Comparison of ENCODE assay signal across 8 mouse cellular contexts in genomic region chr4:132352739-132353138, GRCm38 (mm10). TPM values are rescaled to one million over a fixed set of nuclear protein-coding genes. Genes with fewer than 3 reads are reported as not detected.
DNase-seq lines count a peak whose midpoint lies in the region; ATAC-seq and TF ChIP-seq lines count a peak whose summit lies in the region.

No protein-coding gene starts in this region.

- peak; percentile 22 for DNase-seq in gastrocnemius, postnatal 10 days
- no peak for DNase-seq in gastrocnemius, postnatal 14 days
- DNase-seq in MEL (ENCODE audit: low read depth, low spot score), result no peak
- DNase-seq in kidney, adult 2 months, result peak; percentile 34
- DNase-seq in lung, postnatal 14 days, result peak; percentile 27
- no peak for DNase-seq in urinary bladder, postnatal 4 days (ENCODE audit: low spot score in 2 of 2)
- DNase-seq in right cerebral cortex, postnatal 4 days, result no peak

- H3K36me3 ChIP-seq in MEL (ENCODE audit: control insufficient read depth in 1 of 2, insufficient read depth in 2 of 2, low read length in 2 of 2), result peaks cover 3 to 12% of the 10 kb centered on the region in 2 experiments; a peak in 3 of 4 replicates
- H3K36me3 ChIP-seq in forebrain, embryonic 15.5 days, result peaks cover 6% of the 10 kb centered on the region; the same call in 1 of the 2 replicates
- H3K36me3 ChIP-seq in kidney, adult 2 months (ENCODE audit: control insufficient read depth, insufficient read depth, low read length), result peaks cover 3% of the 10 kb centered on the region; the same call in 1 of the 2 replicates

- no peak for TF ChIP-seq POLR2A in MEL (IDR thresholded peaks at IDR 0.05; ENCODE audit: control insufficient read depth in 1 of 2, insufficient read depth in 1 of 2, low read depth in 1 of 2, low read length in 2 of 2, poor library complexity in 1 of 2)
- no peak for TF ChIP-seq POLR2A in kidney, adult 2 months (IDR thresholded peaks at IDR 0.05; ENCODE audit: low read depth, low read length)

- under 1% methylated on average over 14 of the region's 14 CpGs for WGBS in forebrain, embryonic 15.5 days
- WGBS in kidney, adult 2 months, result under 1% methylated on average over 14 of the region's 14 CpGs

- H3K79me2 ChIP-seq in MEL (ENCODE audit: control insufficient read depth, insufficient read depth, low read length, poor library complexity), result peaks cover 27% of the 10 kb centered on the region

- H3K4me2 ChIP-seq in forebrain, embryonic 15.5 days (replicated peaks), result peak overlapping the region; percentile 94

- peak overlapping the region; percentile 72 to 81 for H3K4me3 ChIP-seq in MEL (ENCODE audit: control insufficient read depth in 1 of 2, insufficient read depth in 1 of 2, low read depth in 2 of 2, low read length in 2 of 2)
- H3K4me3 ChIP-seq in forebrain, embryonic 15.5 days, result peak overlapping the region; percentile 92
- H3K4me3 ChIP-seq in kidney, adult 2 months (ENCODE audit: insufficient read depth, low read depth, low read length), result peak overlapping the region; percentile 73

- peak overlapping the region; percentile 97 for H3K9ac ChIP-seq in MEL (ENCODE audit: control insufficient read depth, low read depth, low read length, poor library complexity, severe bottlenecking)
- peak overlapping the region; percentile 94 for H3K9ac ChIP-seq in forebrain, embryonic 15.5 days (replicated peaks)

- no peaks in the 10 kb centered on the region for H3K9me3 ChIP-seq in MEL (replicated peaks; ENCODE audit: insufficient read depth, low read length)
- H3K9me3 ChIP-seq in forebrain, embryonic 15.5 days, result no peaks in the 10 kb centered on the region

- no peak for TF ChIP-seq RAD21 in MEL (IDR thresholded peaks at IDR 0.05; ENCODE audit: low read depth, low read length)

- intact Hi-C loops in gastrocnemius, postnatal 14 days (cut with DNase I; ENCODE audit: low total_unique reads), result no loop called here

- peak overlapping the region; percentile 90 for H3K27ac ChIP-seq in MEL (ENCODE audit: control insufficient read depth, low read depth, low read length)
- peak overlapping the region; percentile 92 for H3K27ac ChIP-seq in forebrain, embryonic 15.5 days (replicated peaks)
- H3K27ac ChIP-seq in kidney, adult 2 months (ENCODE audit: insufficient read depth, low read depth, low read length), result peak overlapping the region; percentile 81

- no peak for ATAC-seq in forebrain, embryonic 15.5 days (replicated peaks)

- no peaks in the 10 kb centered on the region for H3K27me3 ChIP-seq in MEL (ENCODE audit: control insufficient read depth in 1 of 2, insufficient read depth in 2 of 2, low read length in 2 of 2)
- H3K27me3 ChIP-seq in forebrain, embryonic 15.5 days, result no peaks in the 10 kb centered on the region
- H3K27me3 ChIP-seq in kidney, adult 2 months (replicated peaks; ENCODE audit: control insufficient read depth, insufficient read depth, low read length), result no peaks in the 10 kb centered on the region

- H3K4me1 ChIP-seq in MEL (ENCODE audit: control insufficient read depth in 1 of 2, insufficient read depth in 2 of 2, low read length in 2 of 2), result peaks cover 0 to 9% of the 10 kb centered on the region in 2 experiments; a peak in 2 of 4 replicates
- H3K4me1 ChIP-seq in forebrain, embryonic 15.5 days, result peaks cover 18% of the 10 kb centered on the region
- H3K4me1 ChIP-seq in kidney, adult 2 months (ENCODE audit: control insufficient read depth, insufficient read depth, low read length), result peaks cover 2% of the 10 kb centered on the region; the same call in 1 of the 2 replicates

- TF ChIP-seq CTCF in MEL (IDR thresholded peaks at IDR 0.05 in 2 of 3, conservative IDR thresholded peaks at IDR 0.05 in 1 of 3; ENCODE audit: control insufficient read depth in 1 of 3, insufficient read depth in 1 of 3, low read depth in 2 of 3, low read length in 3 of 3, poor library complexity in 1 of 3, severe bottlenecking in 1 of 3), result no peak
- no peak for TF ChIP-seq CTCF in kidney, adult 2 months (conservative IDR thresholded peaks at IDR 0.05; ENCODE audit: insufficient read depth, insufficient read length, low read depth, low read length)

- no peak for TF ChIP-seq EP300 in MEL (IDR thresholded peaks at IDR 0.05; ENCODE audit: low read depth in 1 of 2, low read length in 2 of 2)

TF ChIP-seq in MEL, 35 proteins besides CTCF, POLR2A, EP300 and RAD21:
- no peak for TF ChIP-seq SMC3 (IDR thresholded peaks at IDR 0.05; ENCODE audit: low read depth, low read length)
- no peak for TF ChIP-seq ELF1 (IDR thresholded peaks at IDR 0.05; ENCODE audit: low read depth, low read length)
- no peak for TF ChIP-seq CHD2 (IDR thresholded peaks at IDR 0.05; ENCODE audit: low read length)
- TF ChIP-seq USF1 (IDR thresholded peaks at IDR 0.05; ENCODE audit: low read depth, low read length), result no peak
- TF ChIP-seq TCF12 (IDR thresholded peaks at IDR 0.05; ENCODE audit: low read depth, low read length), result no peak

RNA-seq across cellular contexts. Expression of gene Rcc1, which starts 0.7 kb away (rescaled TPM):
- 10 to 100 TPM; 13.4 to 18.6 TPM for total RNA-seq in gastrocnemius, postnatal 10 days (2021)
- 1 to 10 TPM; 7.5 to 9.1 TPM for total RNA-seq in gastrocnemius, postnatal 14 days (2021)
- 137 and 147 TPM in 2 replicates for total RNA-seq in MEL (2012; rRNA removed)
- polyA plus RNA-seq in MEL (2012; ENCODE audit: insufficient read depth in 1 of 2, insufficient read length in 2 of 2, low read depth in 1 of 2, low replicate concordance in 2 of 2, missing spikeins in 1 of 2), result 100 to 1,000 TPM in 1 of 2 experiments, 10 to 100 TPM in 1; 83.6 to 186 TPM
- polyA plus RNA-seq in forebrain, embryonic 15.5 days (2015; fragmentation: Nextera tagmentation; extraction: Ambion mirVana), result 53.3 and 55.1 TPM in 2 replicates
- 9.4 and 10.1 TPM in 2 replicates for polyA plus RNA-seq in kidney, adult 2 months (2012; rRNA removed)

RNA-seq across cellular contexts. Expression of gene Trnau1ap, which starts 23.4 kb away (rescaled TPM):
- total RNA-seq in gastrocnemius, postnatal 10 days (2021), result 10 to 100 TPM; 16.1 to 21.2 TPM
- 10 to 100 TPM; 12.9 to 13.9 TPM for total RNA-seq in gastrocnemius, postnatal 14 days (2021)
- 110 and 117 TPM in 2 replicates for total RNA-seq in MEL (2012; rRNA removed)
- polyA plus RNA-seq in MEL (2012; ENCODE audit: insufficient read depth in 1 of 2, insufficient read length in 2 of 2, low read depth in 1 of 2, low replicate concordance in 2 of 2, missing spikeins in 1 of 2), result 100 to 1,000 TPM in 1 of 2 experiments, not detected in 1; 102 TPM
- polyA plus RNA-seq in forebrain, embryonic 15.5 days (2015; fragmentation: Nextera tagmentation; extraction: Ambion mirVana), result 86.3 and 92.3 TPM in 2 replicates
- 24.4 and 30.2 TPM in 2 replicates for polyA plus RNA-seq in kidney, adult 2 months (2012; rRNA removed)

RNA-seq across cellular contexts. Expression of gene Rab42, which starts 49.6 kb away (rescaled TPM):
- total RNA-seq in gastrocnemius, postnatal 10 days (2021), result under 1 TPM; 0.72 to 0.87 TPM
- under 1 TPM in 1 of 2 experiments, not detected in 1; 0.94 TPM for total RNA-seq in gastrocnemius, postnatal 14 days (2021)
- total RNA-seq in MEL (2012; rRNA removed), result 0.52 and 0.85 TPM in 2 replicates
- under 1 TPM in 1 of 2 experiments, not detected in 1; 0.40 TPM for polyA plus RNA-seq in MEL (2012; ENCODE audit: insufficient read depth in 1 of 2, insufficient read length in 2 of 2, low read depth in 1 of 2, low replicate concordance in 2 of 2, missing spikeins in 1 of 2)
- 0.60 and 1.0 TPM in 2 replicates for polyA plus RNA-seq in forebrain, embryonic 15.5 days (2015; fragmentation: Nextera tagmentation; extraction: Ambion mirVana)
- 7.2 and 8.9 TPM in 2 replicates for polyA plus RNA-seq in kidney, adult 2 months (2012; rRNA removed)

Comparison
In these comparisons a context has a peak if more than half of its experiments do, and no peak if none do; other contexts are left out.
1. DNase-seq: peak in gastrocnemius, postnatal 10 days (single experiment), kidney, adult 2 months (single experiment) and lung, postnatal 14 days (single experiment); none in gastrocnemius, postnatal 14 days (single experiment), MEL (single experiment), urinary bladder, postnatal 4 days (0 of 2) and right cerebral cortex, postnatal 4 days (single experiment).
2. Peak in every context shown above with its lines, with median percentiles within 50 percentile points of each other: H3K27ac ChIP-seq and H3K4me3 ChIP-seq.